Mouse (Mus musculus) lung, embryonic 14.5 days (tissue): ENCODE results near the gene Slc38a11. TPM values are rescaled to one million over a fixed set of nuclear protein-coding genes. Genes with fewer than 3 reads are reported as not detected.

Experiments used
- ATAC-seq: fragments of 200-750 bp; cut with Nextera tagmentation; 2 replicates; pipeline ENCODE4 v1.8.0; 2017; ENCODE audit warnings: mild to moderate bottlenecking, moderate TSS enrichment, moderate library complexity; ENCODE audit not compliant: insufficient read depth
- DNase-seq: peaks from one replicate; pipeline ENCODE4 v3.0.0-alpha.2; 2015
- H3K27ac ChIP-seq: fragments of 300-500 bp; sonication (generic); 2 replicates; pipeline ENCODE4 v1.5.1; 2014; ENCODE audit warnings: low read depth, mild to moderate bottlenecking, moderate library complexity
- H3K27me3 ChIP-seq: fragments of 300-500 bp; sonication (generic); 2 replicates; pipeline ENCODE4 v1.6.1; 2014; ENCODE audit warnings: low read length, control low read depth; ENCODE audit not compliant: insufficient read depth
- H3K36me3 ChIP-seq: fragments of 300-500 bp; sonication (generic); 2 replicates; pipeline ENCODE4 v1.6.1; 2014; ENCODE audit warnings: control low read depth; ENCODE audit not compliant: insufficient read depth
- H3K4me1 ChIP-seq: fragments of 300-500 bp; sonication (generic); 2 replicates; pipeline ENCODE4 v1.6.1; 2014; ENCODE audit warnings: antibody characterized with exemption, control low read depth; ENCODE audit not compliant: insufficient read depth
- H3K4me2 ChIP-seq: fragments of 300-500 bp; sonication (generic); 2 replicates; pipeline ENCODE4 v1.6.1; 2014; ENCODE audit warnings: mild to moderate bottlenecking
- H3K4me3 ChIP-seq: fragments of 300-500 bp; sonication (generic); 2 replicates; pipeline ENCODE4 v1.5.1; 2014; ENCODE audit warnings: low read depth, low read length
- H3K9ac ChIP-seq: fragments of 300-500 bp; sonication (generic); 2 replicates; pipeline ENCODE4 v1.6.1; 2014
- H3K9me3 ChIP-seq: fragments of 300-500 bp; sonication (generic); 2 replicates; pipeline ENCODE4 v1.6.1; 2016; ENCODE audit warnings: low read depth, low read length, control low read depth
- CTCF ChIP-seq: IDR thresholded peaks from 2 replicates; pipeline ENCODE4 v1.5.1; 2016; ENCODE audit warnings: antibody characterized with exemption, low read depth
- WGBS: fragments of 180-500 bp; shearing (Covaris S2); extraction: QIAGEN DNeasy Blood & Tissue Kit; methylation state at CpG from one replicate; pipeline ENCODE4 v1.1.7; 2014; 5-methylcytosine and 5-hydroxymethylcytosine counted together
- polyA plus RNA-seq: library from polyadenylated mRNA; unstranded; fragments of >200 nt; fragmentation: Nextera tagmentation; extraction: Ambion mirVana; gene quantifications from 2 replicates; pipeline ENCODE4 v1.2.1, GENCODE M21; 2014

The Slc38a11 gene
- polyA plus RNA-seq, result not detected in 2 replicates

DNA sequence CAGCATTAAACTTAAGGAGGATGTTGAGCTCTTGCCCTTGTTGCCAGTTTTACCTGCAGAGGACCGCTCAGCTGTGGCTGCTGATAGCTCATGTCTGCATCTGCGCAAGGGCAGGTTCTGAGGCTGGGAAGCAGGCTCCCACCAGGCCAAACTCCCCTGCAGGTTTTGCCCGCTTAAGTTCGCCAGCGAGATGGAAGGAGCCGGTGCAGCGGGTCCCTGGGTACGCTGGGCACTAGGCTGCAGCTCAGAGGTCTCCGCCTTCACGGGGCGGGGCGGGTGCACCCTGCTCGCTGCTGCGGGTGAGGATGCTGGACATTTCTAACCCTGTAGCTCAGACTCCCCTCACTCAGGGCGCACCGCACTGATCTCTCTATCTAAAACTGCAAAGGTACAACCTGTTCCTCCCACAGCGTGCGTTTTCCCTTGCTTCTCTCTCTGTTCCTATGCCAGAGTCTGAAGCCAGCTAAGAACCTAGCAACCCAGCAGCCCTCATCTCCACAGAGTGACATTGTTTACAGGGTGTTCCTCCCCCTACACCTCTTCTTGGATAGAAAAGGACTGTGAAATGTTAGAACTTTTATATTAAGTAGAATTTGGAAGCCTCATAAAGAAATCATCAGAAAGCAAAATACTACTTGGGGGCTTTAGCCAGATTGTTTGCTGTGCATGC lies at the start of gene Slc38a11:
Gene Slc38a11, minus strand, starts transcription at position 207 of the 670 bp plus-strand sequence.
- WGBS, result 6% methylated on average over 18 of the region's 18 CpGs
- Histone ChIP-seq H3K4me3 (no peak within 1 kb of the TSS), H3K4me1 (no peaks in the 10 kb centered on the region; the same call in 1 of the 2 replicates), H3K9ac (no peak within 1 kb of the TSS), H3K4me2 (peak within 1 kb of the TSS; percentile 32), H3K27ac (no peak within 1 kb of the TSS), H3K9me3 (no peaks in the 10 kb centered on the region), H3K36me3 (no peaks in the 10 kb centered on the region), H3K27me3 (0 out of 2 replicates have a peak, but pooled peaks cover 4% of the 10 kb centered on the region)
- TF ChIP-seq CTCF, result no peak
- ATAC-seq (peak; percentile 65), DNase-seq (peak; percentile 44)

- TF ChIP-seq CTCF, result no peak
- 39% methylated on average over 2 of the region's 2 CpGs for WGBS
- H3K27me3 ChIP-seq, result no peaks in the 10 kb centered on the region
- DNase-seq (peak; percentile 81), ATAC-seq (peak; percentile 86; the same call in 1 of the 2 replicates)
- no peak overlapping the region for H3K9ac ChIP-seq
- no peaks in the 10 kb centered on the region for H3K9me3 ChIP-seq
- H3K27ac ChIP-seq, result no peak overlapping the region
- no peak overlapping the region for H3K4me2 ChIP-seq
- H3K4me1 ChIP-seq, result no peaks in the 10 kb centered on the region
- no peak overlapping the region for H3K4me3 ChIP-seq
- H3K36me3 ChIP-seq, result no peaks in the 10 kb centered on the region
Observed at GRCm38 (mm10) chr2:65407110-65407509, 43.3 kb upstream of the Slc38a11 start.

GRCm38 (mm10) chr2:65405407-65405806 lies 41.6 kb upstream of the Slc38a11 start:
- Histone ChIP-seq H3K4me3 (no peak overlapping the region), H3K9me3 (no peaks in the 10 kb centered on the region), H3K9ac (no peak overlapping the region), H3K36me3 (no peaks in the 10 kb centered on the region), H3K27ac (no peak overlapping the region), H3K4me1 (no peaks in the 10 kb centered on the region), H3K27me3 (no peaks in the 10 kb centered on the region), H3K4me2 (no peak overlapping the region)
- 93% methylated on average over 1 of the region's 1 CpGs for WGBS
- ATAC-seq (no peak), DNase-seq (no peak)
- TF ChIP-seq CTCF, result no peak

DNA sequence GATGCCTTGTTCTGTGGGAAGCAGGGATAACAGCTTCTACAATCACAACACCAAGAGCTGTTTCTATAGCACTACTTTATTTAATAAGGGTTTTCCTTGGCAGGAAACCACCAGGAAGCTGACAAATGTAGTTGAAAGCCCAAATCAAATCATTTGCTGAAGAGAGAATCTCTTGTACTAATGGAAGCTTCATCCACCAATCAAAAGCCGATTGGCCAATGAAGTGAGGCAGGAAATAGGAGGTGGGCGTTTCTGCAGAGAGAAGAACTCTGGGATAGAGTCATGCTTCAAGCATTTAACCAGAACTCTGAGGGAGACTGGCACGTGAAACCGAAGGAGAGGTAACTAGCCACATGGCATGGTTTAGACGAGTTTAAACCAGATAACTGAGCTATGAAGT lies 38.2 kb upstream of the Slc38a11 start:
- Histone ChIP-seq H3K4me2 (no peak overlapping the region), H3K27me3 (no peaks in the 10 kb centered on the region), H3K9ac (no peak overlapping the region), H3K4me1 (no peaks in the 10 kb centered on the region), H3K4me3 (no peak overlapping the region), H3K36me3 (no peaks in the 10 kb centered on the region), H3K9me3 (no peaks in the 10 kb centered on the region), H3K27ac (no peak overlapping the region)
- DNase-seq, result no peak
- no peak for TF ChIP-seq CTCF
- WGBS, result 77% methylated on average over 5 of the region's 5 CpGs
- no peak for ATAC-seq

DNA sequence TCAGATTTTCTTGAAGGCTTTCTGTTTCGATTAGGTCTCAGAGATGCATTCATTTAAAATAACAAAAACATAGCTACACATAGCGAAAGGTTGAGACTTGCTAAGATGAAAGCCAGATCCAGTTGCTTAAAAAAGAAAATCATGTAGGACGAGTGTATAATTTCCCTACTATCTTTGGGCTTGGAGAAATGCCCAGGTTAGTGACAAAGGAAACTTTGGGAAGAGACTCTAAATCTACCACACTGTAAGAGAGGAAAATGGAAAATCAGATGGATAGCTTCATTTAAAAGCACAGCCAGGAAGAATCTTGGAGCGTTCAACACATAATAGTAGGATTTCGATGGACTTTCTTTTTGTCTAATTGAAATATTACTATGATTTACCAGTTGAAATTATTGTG lies 36.1 kb upstream of the Slc38a11 start:
- H3K4me2 ChIP-seq, result no peak overlapping the region
- ATAC-seq, result no peak
- H3K27me3 ChIP-seq, result no peaks in the 10 kb centered on the region
- H3K9ac ChIP-seq, result no peak overlapping the region
- no peaks in the 10 kb centered on the region for H3K36me3 ChIP-seq
- TF ChIP-seq CTCF, result no peak
- H3K9me3 ChIP-seq, result no peaks in the 10 kb centered on the region
- DNase-seq, result no peak
- WGBS, result 76% methylated on average over 5 of the region's 5 CpGs
- no peak overlapping the region for H3K27ac ChIP-seq
- H3K4me3 ChIP-seq, result no peak overlapping the region
- no peaks in the 10 kb centered on the region for H3K4me1 ChIP-seq

GRCm38 (mm10) chr2:65396128-65396527 lies 32.3 kb upstream of the Slc38a11 start:
- no peaks in the 10 kb centered on the region for H3K9me3 ChIP-seq
- ATAC-seq (no peak), DNase-seq (peak; percentile 78)
- H3K27me3 ChIP-seq, result no peaks in the 10 kb centered on the region
- no peak overlapping the region for H3K9ac ChIP-seq
- no peaks in the 10 kb centered on the region for H3K36me3 ChIP-seq
- H3K4me2 ChIP-seq, result no peak overlapping the region
- H3K4me3 ChIP-seq, result no peak overlapping the region
- peak; percentile 65 for TF ChIP-seq CTCF
- H3K27ac ChIP-seq, result no peak overlapping the region
- H3K4me1 ChIP-seq, result no peaks in the 10 kb centered on the region
- 19% methylated on average over 3 of the region's 3 CpGs for WGBS

DNA sequence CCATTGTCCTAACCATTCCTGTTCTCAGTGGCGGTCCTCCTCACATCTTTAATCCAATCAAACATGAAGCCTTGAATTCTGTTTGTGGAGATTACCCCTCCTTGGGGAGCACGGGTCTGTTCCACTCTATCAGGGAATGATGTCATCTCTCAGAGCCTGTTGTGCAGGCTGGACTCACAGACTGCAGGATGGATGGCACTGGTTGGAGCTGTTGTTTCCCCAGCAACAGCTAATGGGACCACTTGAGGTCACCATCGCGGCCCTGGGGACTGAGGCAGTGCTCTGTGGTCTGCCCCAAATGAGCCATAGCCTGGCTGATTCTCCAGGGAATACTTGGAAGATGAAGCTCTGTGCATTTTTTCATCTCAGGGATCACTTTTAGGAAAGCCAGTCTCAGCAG lies 29.2 kb upstream of the Slc38a11 start:
- Histone ChIP-seq H3K36me3 (no peaks in the 10 kb centered on the region), H3K4me2 (no peak overlapping the region), H3K27ac (no peak overlapping the region), H3K9me3 (no peaks in the 10 kb centered on the region), H3K27me3 (no peaks in the 10 kb centered on the region), H3K9ac (no peak overlapping the region), H3K4me3 (no peak overlapping the region), H3K4me1 (no peaks in the 10 kb centered on the region)
- no peak for TF ChIP-seq CTCF
- WGBS, result 44% methylated on average over 4 of the region's 4 CpGs
- ATAC-seq (no peak), DNase-seq (no peak)
